Mouse (Mus musculus) hindbrain, embryonic 14.5 days (tissue): ENCODE data around the gene Gm10638. TPM values are rescaled to one million over a fixed set of nuclear protein-coding genes. Genes with fewer than 3 reads are reported as not detected.

Experiments used
- ATAC-seq: fragments of 200-750 bp; cut with Nextera tagmentation; 2 replicates; pipeline ENCODE4 v1.8.0; 2017; ENCODE audit warnings: moderate number of reproducible peaks, mild to moderate bottlenecking, moderate TSS enrichment, moderate library complexity; ENCODE audit not compliant: low FRiP score
- DNase-seq: peaks from one replicate; pipeline ENCODE4 v3.0.0-alpha.2; 2015; ENCODE audit warnings: low spot score
- H3K27ac ChIP-seq: fragments of 300-500 bp; sonication (generic); 2 replicates; pipeline ENCODE4 v1.5.1; 2014; ENCODE audit warnings: mild to moderate bottlenecking, moderate library complexity
- H3K27me3 ChIP-seq: fragments of 300-500 bp; sonication (generic); 2 replicates; pipeline ENCODE4 v1.6.1; 2014; ENCODE audit warnings: mild to moderate bottlenecking, low read length, mixed read lengths; ENCODE audit not compliant: control insufficient read depth, insufficient read depth
- H3K36me3 ChIP-seq: fragments of 300-500 bp; sonication (generic); replicated peaks from 2 replicates; pipeline ENCODE4 v1.6.1; 2014; ENCODE audit not compliant: control insufficient read depth, insufficient read depth
- H3K4me1 ChIP-seq: fragments of 300-500 bp; sonication (generic); replicated peaks from 2 replicates; pipeline ENCODE4 v1.6.1; 2014; ENCODE audit warnings: antibody characterized with exemption, low read length, mixed read lengths; ENCODE audit not compliant: control insufficient read depth, insufficient read depth
- H3K4me2 ChIP-seq: fragments of 300-500 bp; sonication (generic); replicated peaks from 2 replicates; pipeline ENCODE4 v1.6.1; 2014; ENCODE audit warnings: mild to moderate bottlenecking, moderate library complexity
- H3K4me3 ChIP-seq: fragments of 300-500 bp; sonication (generic); replicated peaks from 2 replicates; pipeline ENCODE4 v1.5.1; 2014; ENCODE audit warnings: mild to moderate bottlenecking, low read length
- H3K9ac ChIP-seq: fragments of 300-500 bp; sonication (generic); 2 replicates; pipeline ENCODE4 v1.6.1; 2014
- H3K9me3 ChIP-seq: fragments of 300-500 bp; sonication (generic); 2 replicates; pipeline ENCODE4 v1.6.1; 2016; ENCODE audit warnings: low read length; ENCODE audit not compliant: control insufficient read depth
- WGBS: fragments of 180-500 bp; shearing (Covaris S2); extraction: QIAGEN DNeasy Blood & Tissue Kit; methylation state at CpG from one replicate; pipeline ENCODE4 v1.1.7; 2014; 5-methylcytosine and 5-hydroxymethylcytosine counted together
- polyA plus RNA-seq: library from polyadenylated mRNA; unstranded; fragments of >200 nt; fragmentation: Nextera tagmentation; extraction: Ambion mirVana; gene quantifications from 2 replicates; pipeline ENCODE4 v1.2.1, GENCODE M21; 2014

The Gm10638 gene
- polyA plus RNA-seq, 1 experiment from 2014 or later = 7.1 TPM

DNA sequence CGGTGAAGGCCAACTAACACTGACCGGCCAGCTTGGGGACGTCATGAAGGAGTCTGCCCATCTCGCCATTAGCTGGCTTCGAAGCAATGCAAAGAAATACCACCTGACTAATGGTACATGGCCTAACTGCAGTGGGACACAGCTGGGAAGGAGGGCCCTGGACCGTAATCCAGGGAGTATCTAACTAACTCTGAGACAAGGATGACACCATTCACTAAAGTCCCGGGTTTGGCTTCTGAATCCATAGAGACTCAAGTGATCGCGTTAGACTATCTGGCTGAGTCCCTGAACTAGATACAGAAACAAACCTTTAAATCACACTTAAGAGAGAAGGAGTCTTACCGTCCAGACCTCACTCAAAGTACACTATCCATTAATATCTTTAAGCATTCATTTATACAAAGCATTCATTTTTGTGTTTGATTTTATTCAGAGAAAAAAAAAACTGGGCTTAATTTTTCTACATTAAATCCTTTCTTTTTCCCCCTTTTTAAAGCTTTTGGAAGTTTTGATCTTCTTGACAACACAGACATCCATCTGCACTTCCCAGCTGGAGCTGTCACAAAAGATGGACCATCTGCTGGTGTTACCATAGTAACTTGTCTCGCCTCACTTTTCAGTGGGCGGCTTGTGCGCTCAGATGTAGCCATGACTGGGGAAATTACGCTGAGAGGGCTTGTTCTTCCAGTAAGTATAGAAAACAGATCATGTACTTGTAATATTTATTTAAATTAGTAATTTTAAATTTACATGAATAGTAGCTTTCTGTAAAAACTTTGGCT, 31.9 kb upstream of the Gm10638 start:
- Histone ChIP-seq H3K9me3 (no peaks in the 10 kb centered on the region), H3K4me3 (no peak overlapping the region), H3K9ac (no peak overlapping the region), H3K4me1 (peaks cover 14% of the 10 kb centered on the region; the same call in 1 of the 2 replicates), H3K36me3 (peaks cover 35% of the 10 kb centered on the region), H3K27ac (peak overlapping the region; percentile 63), H3K27me3 (no peaks in the 10 kb centered on the region), H3K4me2 (no peak overlapping the region)
- ATAC-seq (peak; percentile 68; the same call in 1 of the 2 replicates), DNase-seq (peak; percentile 78)
- 40% methylated on average over 14 of the region's 14 CpGs for WGBS

DNA sequence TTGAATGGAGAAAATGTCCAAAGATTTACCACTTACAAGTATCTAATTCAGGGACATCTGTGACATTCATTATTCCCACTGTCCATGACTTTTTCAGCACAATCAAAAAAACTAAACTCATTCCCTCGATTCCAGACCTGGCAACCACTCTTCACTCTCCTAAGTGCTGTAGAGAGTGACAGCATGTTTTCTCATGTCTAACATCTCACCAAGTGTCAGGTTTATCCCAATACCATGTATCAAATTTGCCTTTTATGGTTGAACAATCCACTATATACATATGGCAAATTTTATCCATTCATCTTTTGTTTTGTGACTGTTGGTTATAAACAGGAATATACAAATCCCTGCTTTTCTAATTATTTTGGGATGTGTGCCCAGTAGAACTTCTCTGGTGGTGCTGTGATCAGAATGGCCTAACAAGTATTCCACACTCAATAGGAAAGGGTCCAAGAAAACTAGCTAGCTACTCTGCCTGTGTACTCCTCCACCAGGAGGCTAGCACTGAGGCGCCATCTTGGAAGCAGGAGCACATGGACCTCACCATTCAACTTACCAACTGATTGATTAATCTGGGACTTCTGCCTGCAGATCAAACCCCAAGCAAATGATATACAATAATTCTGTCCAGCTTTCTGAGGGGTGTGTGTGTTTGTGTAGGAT, 27.0 kb upstream of the Gm10638 start:
- Histone ChIP-seq H3K27ac (no peak overlapping the region), H3K4me2 (no peak overlapping the region), H3K4me1 (peaks cover 8% of the 10 kb centered on the region; the same call in 1 of the 2 replicates), H3K9ac (no peak overlapping the region), H3K27me3 (no peaks in the 10 kb centered on the region), H3K9me3 (no peaks in the 10 kb centered on the region), H3K36me3 (peaks cover 51% of the 10 kb centered on the region), H3K4me3 (no peak overlapping the region)
- no peak for DNase-seq
- ATAC-seq = no peak
- 92% methylated on average over 2 of the region's 2 CpGs for WGBS

DNA sequence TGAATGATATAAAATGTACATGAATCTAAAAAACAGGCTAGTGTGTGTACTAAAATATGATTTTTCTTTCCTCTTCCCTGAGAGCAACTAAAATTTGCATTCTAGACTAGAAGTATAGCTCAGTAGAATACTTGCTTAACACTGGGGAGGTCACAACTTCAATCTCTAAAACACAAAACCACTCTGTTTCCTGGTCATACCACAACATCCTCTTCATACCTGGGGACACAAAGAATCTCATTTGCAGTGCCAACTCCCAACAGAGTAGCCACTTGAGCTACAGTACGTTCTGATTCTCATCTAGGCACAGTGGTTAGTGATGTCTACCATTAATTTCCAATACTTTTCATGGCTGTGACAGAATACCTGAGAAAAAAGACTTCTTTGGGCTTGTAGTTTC, 26.1 kb upstream of the Gm10638 start:
- no peak overlapping the region for H3K27ac ChIP-seq
- no peaks in the 10 kb centered on the region for H3K27me3 ChIP-seq
- peaks cover 3% of the 10 kb centered on the region; the same call in 1 of the 2 replicates for H3K4me1 ChIP-seq
- H3K9ac ChIP-seq = no peak overlapping the region
- DNase-seq (no peak), ATAC-seq (no peak)
- H3K4me2 ChIP-seq = no peak overlapping the region
- no peak overlapping the region for H3K4me3 ChIP-seq
- 96% methylated on average over 1 of the region's 1 CpGs for WGBS
- H3K36me3 ChIP-seq = peaks cover 54% of the 10 kb centered on the region
- H3K9me3 ChIP-seq = no peaks in the 10 kb centered on the region

DNA sequence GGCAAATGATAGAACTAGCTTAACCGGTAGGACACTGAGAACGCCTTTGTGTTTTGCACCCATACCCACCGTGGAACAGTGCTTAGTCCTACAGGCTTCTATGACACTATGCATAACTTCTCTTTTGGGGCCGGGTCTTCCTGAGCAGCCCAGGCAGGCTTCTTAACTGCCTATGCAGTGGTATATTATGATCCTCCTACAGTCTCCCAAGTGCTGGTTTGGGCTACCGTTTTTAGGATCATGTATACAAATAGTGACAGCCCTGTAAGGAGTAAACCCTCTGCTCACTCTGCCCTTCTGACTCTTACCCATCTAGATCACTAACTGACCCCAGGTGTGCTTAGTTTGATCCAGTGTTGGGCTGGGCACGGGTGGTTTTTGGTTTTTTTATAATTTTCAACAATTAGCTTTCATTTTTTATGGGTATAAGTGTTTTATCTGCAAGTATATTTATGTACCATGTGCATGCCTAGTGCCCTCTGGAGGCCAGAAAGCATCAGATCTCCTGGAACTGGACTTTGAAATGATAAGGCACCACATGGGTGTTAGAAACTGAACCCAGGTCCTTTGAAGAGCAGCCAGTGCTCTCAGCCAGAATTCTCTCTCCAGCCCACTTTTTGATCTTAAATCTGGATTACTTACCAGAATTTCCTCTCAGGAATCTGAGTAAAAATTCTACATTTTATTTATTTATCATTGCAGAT, 24.6 kb upstream of the Gm10638 start:
- H3K4me1 ChIP-seq = no peaks in the 10 kb centered on the region
- peaks cover 57% of the 10 kb centered on the region for H3K36me3 ChIP-seq
- no peaks in the 10 kb centered on the region for H3K27me3 ChIP-seq
- ATAC-seq (no peak), DNase-seq (no peak)
- no peak overlapping the region for H3K27ac ChIP-seq
- H3K4me2 ChIP-seq = no peak overlapping the region
- H3K9me3 ChIP-seq = no peaks in the 10 kb centered on the region
- H3K9ac ChIP-seq = no peak overlapping the region
- 97% methylated on average over 6 of the region's 6 CpGs for WGBS
- no peak overlapping the region for H3K4me3 ChIP-seq

DNA sequence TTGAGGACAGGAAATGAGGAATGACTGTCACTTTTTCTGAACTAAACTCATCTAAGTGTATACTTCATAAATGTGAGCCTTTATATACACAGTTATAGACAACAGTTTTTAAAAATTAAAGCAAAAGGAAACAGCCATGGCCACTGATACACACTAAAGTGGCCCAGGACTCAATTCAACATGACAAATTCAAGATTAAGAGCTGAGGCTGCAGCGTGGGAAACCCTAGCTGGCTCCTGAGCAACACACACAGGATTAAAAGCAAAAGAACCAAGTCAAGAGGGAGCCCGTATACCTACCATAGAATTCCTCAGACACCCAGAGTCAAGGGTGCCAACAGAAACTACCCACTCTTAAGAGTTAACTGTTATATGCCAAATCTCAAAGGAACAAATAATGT, 24.0 kb upstream of the Gm10638 start:
- no peaks in the 10 kb centered on the region for H3K9me3 ChIP-seq
- H3K9ac ChIP-seq = no peak overlapping the region
- no peaks in the 10 kb centered on the region; the same call in 1 of the 2 replicates for H3K4me1 ChIP-seq
- no peak overlapping the region for H3K4me3 ChIP-seq
- 87% methylated on average over 2 of the region's 2 CpGs for WGBS
- no peak overlapping the region for H3K27ac ChIP-seq
- H3K36me3 ChIP-seq = peaks cover 51% of the 10 kb centered on the region
- H3K4me2 ChIP-seq = no peak overlapping the region
- no peak for DNase-seq
- ATAC-seq = no peak
- no peaks in the 10 kb centered on the region for H3K27me3 ChIP-seq

DNA sequence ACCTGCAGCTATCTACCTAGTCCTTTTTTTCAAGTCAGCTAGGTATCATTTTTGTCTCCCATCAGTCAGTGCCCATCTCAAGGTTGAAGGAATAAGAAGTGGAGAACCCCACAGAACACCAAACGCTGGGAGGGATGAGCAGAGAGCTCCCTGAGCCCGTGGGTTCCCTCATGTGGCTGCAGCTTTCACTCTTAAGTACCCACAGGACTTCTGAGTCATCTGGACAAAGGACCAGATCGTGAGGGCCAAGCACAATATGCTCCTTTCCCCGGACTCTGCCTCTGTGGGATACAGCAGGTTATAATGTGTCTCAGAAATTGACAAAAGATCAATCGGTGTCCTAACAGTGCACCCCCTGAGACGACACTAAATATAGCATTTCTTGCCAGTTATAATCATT, 18.5 kb upstream of the Gm10638 start:
- Histone ChIP-seq H3K27ac (no peak overlapping the region), H3K4me2 (no peak overlapping the region), H3K9ac (no peak overlapping the region), H3K36me3 (peaks cover 23% of the 10 kb centered on the region), H3K4me1 (peaks cover 11% of the 10 kb centered on the region), H3K27me3 (no peaks in the 10 kb centered on the region), H3K4me3 (no peak overlapping the region), H3K9me3 (no peaks in the 10 kb centered on the region)
- WGBS = 71% methylated on average over 6 of the region's 6 CpGs
- no peak for ATAC-seq
- DNase-seq = no peak

DNA sequence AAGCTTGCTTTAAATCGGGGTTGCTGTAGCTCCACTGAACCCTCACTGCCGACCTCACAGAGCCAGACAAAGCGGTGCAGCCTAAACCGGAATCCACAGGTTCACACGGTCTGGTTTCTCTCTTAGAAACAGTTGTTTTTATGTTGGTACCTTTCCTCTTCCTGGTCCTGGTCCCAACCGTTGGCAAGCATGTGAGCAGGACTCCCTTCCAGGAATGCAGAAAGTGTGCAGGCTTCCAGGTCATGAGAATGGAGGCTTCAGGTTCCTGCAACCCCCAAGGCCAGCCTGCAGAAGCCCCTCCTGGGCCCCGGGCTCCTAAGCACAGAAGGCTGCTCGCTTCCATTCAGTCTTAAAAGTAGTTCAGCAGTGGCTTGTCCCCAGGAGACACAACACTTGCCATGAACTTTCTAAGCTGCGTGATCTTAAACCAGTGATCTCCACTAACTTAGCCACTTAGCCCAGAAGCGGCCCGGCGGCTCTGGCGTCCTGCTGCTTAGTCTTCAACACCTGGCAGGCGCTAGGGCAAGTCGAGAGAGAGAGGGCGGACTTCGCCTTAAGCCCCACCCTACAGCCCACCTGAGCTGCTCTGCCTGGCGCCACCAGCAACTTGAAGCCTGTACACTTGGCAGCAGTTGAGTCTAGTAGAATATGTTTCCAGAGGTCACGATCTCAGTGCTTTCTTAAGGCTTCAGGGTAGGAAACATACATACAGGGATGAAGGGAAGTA, 17.1 kb upstream of the Gm10638 start:
- no peak overlapping the region for H3K4me2 ChIP-seq
- H3K36me3 ChIP-seq = peaks cover 17% of the 10 kb centered on the region; the same call in 1 of the 2 replicates
- peaks cover 11% of the 10 kb centered on the region for H3K4me1 ChIP-seq
- no peaks in the 10 kb centered on the region for H3K27me3 ChIP-seq
- DNase-seq (no peak), ATAC-seq (no peak)
- no peak overlapping the region for H3K27ac ChIP-seq
- 74% methylated on average over 19 of the region's 19 CpGs for WGBS
- no peaks in the 10 kb centered on the region for H3K9me3 ChIP-seq
- H3K4me3 ChIP-seq = no peak overlapping the region
- no peak overlapping the region for H3K9ac ChIP-seq

DNA sequence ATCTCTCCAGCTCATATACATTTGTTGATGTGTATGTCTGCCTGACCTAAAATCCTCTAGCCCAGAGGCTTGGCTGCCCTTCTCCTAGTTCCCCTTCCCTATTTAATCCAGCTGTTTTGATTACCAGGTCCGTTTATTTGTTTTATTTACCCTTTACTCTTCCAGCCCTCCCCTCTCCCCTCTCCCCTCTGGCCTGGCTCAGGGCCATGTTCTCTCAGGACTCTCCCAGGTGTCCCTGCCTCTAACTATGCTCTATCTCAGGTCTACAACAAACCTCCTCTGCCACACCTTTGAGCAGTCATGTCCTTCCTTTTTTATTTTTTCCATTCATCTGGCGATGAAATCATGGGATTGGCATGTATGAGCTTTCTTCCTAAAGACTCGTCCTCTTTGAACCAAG, 15.2 kb upstream of the Gm10638 start:
- no peaks in the 10 kb centered on the region for H3K27me3 ChIP-seq
- H3K4me2 ChIP-seq = no peak overlapping the region
- ATAC-seq (no peak), DNase-seq (no peak)
- peaks cover 22% of the 10 kb centered on the region for H3K4me1 ChIP-seq
- WGBS = 65% methylated on average over 3 of the region's 3 CpGs
- H3K9ac ChIP-seq = no peak overlapping the region
- H3K27ac ChIP-seq = no peak overlapping the region
- H3K4me3 ChIP-seq = no peak overlapping the region
- H3K9me3 ChIP-seq = no peaks in the 10 kb centered on the region
- H3K36me3 ChIP-seq = peaks cover 12% of the 10 kb centered on the region; the same call in 1 of the 2 replicates

DNA sequence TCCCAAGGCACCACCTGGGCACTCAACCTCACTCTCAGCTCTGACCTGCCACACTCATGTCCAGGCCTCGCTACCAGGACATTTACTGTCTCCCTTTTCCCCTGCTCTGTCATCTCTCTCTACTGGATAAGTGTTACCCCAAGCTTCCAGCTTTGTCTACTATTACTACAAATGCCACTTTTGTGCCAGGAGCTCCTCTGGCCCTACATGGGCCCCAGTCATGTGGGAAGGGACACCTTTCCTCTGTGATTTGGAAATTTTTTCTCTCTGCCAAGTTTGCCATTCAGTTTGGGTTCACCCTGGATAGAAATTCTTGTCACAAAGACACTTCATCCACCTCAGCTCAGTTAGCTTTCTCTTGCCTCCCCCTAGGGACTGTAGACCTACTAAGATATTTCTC, 14.6 kb upstream of the Gm10638 start:
- Histone ChIP-seq H3K4me1 (peaks cover 22% of the 10 kb centered on the region), H3K36me3 (peaks cover 9% of the 10 kb centered on the region; the same call in 1 of the 2 replicates), H3K9me3 (no peaks in the 10 kb centered on the region), H3K9ac (no peak overlapping the region), H3K4me2 (no peak overlapping the region), H3K27me3 (no peaks in the 10 kb centered on the region), H3K27ac (no peak overlapping the region), H3K4me3 (no peak overlapping the region)
- 100% methylated on average over 1 of the region's 1 CpGs for WGBS
- ATAC-seq = no peak
- DNase-seq = no peak
